Mouse (Mus musculus) liver, adult 2 months (tissue): ENCODE data around the gene Tshz3.

ENCODE experiments used
- CTCF ChIP-seq: fragments of 200-500 bp; IDR thresholded peaks from 2 replicates; pipeline ENCODE4 v1.5.1; 2011; ENCODE audit warnings: low read depth, low read length, control low read depth
- POLR2A ChIP-seq: fragments of 200-500 bp; IDR thresholded peaks from 2 replicates; pipeline ENCODE4 v1.6.1; 2011; ENCODE audit warnings: low read length, control low read depth; ENCODE audit not compliant: insufficient read depth; ENCODE audit errors: extremely low read depth

DNA sequence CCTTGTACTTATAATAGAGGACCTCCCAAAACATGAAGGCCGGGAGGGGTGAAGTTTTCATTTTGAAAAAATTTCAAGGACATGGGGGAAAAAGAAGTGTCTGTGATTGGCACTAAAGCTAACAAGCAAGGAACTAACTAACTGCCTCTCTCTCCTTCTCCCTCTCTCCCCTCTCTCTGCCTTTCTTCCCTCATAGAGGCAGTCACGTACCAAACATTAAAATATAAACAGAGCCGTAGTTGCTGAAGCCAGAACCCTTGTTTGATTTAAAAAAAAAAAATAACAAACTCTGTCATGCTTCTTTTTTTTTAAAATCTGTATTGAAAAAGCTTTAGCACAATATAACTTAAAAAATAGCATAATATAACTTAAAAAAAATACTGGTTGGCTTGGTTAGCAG, 10.9 kb downstream of the Tshz3 start:
- TF ChIP-seq CTCF = no peak
- TF ChIP-seq POLR2A = no peak
